Mouse (Mus musculus) regulatory T cell (primary cell): ENCODE data around the gene Defb26.

Experiments used
- in situ Hi-C: fragments of 300-600 bp; cut with MboI, MseI; formaldehyde crosslinking; loops from one replicate; pipeline ENCODE4 v1.15.1; 2025; ENCODE audit warnings: high pct_unique_total_duplicates

Defb26 gene

GRCm38 (mm10) chr2:152511592-152511991 lies at the start of gene Defb26:
Gene Defb26, minus strand, starts transcription at chr2:152511692.
- in situ Hi-C loops, result no loop called here

DNA sequence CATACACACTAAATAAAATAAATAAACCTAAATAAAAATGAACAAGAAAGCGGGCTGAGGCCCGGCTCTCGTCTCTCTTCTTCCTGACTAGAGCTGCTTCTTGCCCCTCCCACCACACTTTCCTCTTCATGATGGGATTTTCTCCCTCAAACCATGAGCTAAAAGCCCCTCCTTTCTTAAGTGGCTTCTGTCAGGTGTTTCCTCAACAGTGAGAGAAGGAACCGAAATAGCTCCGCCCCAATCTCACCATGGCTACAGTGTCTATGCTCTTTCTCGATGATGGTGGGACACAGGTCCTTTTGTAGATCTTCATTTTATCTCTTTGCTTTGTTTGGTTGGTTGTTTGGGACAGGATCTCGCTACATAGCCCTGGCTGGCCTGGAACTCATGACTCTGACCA lies 45.2 kb upstream of the Defb26 start:
- in situ Hi-C loops, result no loop called here

GRCm38 (mm10) chr2:152553774-152554423 lies 42.4 kb upstream of the Defb26 start:
- in situ Hi-C loops, result no loop called here

DNA sequence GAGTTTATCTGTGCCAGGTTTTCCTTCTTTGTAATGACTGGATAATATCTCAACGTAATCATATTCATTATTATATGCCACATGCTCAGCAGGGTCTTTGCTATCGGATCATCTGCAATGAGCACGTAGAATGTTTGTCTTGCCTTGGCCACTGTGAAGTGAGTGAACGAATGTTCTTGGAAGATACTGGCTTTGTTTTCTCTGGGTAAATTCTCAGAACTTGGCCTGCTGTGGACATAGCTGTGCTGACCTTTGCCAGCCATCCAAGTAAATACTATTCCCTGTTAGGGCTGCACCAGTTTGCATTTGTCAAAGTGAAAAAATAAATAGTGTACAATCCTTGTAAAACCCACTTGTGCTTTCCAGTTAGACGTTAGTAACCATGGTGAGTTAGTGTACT lies 36.6 kb upstream of the Defb26 start:
- in situ Hi-C loops, result no loop called here

DNA sequence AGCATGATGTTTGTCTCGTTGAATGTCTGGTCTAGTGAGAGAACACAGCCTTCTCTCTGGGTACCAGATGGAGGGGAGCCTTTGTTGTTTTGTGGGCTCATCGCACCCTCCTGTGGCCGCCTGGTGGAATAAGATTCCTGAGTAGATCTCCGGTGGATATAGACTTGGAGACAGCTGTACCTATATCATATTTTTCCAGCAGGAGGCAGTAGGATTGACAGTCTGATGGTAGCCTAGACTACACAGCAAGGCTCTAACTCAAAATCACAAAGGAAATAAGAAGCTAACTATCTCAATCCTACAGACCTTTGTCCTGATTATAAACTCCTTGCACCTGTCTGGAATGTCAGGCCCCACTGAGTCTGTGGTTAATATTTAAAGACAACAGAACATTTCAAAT lies 33.2 kb upstream of the Defb26 start:
- in situ Hi-C loops, result no loop called here

- in situ Hi-C loops, result no loop called here
Observed at GRCm38 (mm10) chr2:152543478-152543877, 32.0 kb upstream of the Defb26 start.

- in situ Hi-C loops, result no loop called here
Observed at GRCm38 (mm10) chr2:152542897-152543296, 31.4 kb upstream of the Defb26 start.

DNA sequence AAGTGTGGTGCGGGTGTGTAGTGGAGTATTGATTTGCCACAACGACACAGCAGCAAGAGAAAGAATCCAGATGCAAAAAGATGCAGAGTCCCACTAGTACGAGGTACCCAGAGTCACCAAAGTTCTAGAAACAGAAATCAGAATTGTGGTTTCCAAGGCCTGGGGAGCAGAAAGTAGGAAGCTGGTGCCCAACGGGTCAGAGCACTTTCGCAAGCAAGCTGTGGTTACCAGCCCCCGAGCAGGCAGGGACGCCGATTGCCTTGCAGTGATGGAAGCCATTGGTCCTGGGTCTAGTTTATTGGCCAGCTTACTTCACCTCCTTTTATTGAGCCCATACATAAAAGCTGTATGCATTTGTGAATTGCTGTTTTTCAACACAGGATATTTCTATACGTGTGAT lies 30.5 kb upstream of the Defb26 start:
- in situ Hi-C loops, result no loop called here

DNA sequence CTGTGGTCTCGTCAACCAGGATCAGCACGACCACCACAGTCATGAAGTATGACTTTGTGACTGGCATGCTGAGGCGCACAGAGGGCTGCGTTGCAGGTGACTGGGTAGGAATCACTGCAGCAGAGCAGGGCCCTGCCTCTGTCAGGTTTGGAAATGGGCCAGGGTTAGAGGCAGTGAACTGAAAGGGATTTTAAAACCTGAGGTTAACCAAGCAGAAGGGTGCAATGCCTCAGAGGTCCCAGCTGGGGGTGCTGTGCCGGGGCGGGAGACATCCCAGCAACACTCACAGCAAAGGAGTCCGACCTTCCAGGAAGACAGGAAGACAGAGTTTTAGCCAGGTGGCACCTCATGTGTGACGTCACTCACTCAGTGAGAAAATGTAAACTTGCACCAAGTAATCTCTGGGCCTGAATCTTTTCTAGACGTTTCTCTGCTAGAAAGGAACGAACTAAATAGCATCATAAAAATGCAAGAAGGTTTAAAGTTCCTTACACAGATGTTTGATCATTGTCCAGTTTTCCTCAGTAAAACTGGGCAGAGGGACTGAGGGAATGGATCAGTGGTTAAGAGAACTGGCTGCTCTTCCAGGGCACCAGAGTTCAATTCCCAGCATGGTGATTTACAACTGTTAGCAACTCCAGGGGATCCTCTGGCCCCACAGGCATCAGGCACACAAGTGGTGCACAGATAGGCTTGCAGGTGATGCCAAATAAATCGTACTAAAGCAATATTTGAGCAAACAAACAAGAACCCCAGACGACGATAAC lies 28.6 kb upstream of the Defb26 start, which contains the start of gene Defb29:
Gene Defb29, minus strand, starts transcription at position 155 of the 767 bp plus-strand sequence.
- in situ Hi-C loops, result no loop called here

DNA sequence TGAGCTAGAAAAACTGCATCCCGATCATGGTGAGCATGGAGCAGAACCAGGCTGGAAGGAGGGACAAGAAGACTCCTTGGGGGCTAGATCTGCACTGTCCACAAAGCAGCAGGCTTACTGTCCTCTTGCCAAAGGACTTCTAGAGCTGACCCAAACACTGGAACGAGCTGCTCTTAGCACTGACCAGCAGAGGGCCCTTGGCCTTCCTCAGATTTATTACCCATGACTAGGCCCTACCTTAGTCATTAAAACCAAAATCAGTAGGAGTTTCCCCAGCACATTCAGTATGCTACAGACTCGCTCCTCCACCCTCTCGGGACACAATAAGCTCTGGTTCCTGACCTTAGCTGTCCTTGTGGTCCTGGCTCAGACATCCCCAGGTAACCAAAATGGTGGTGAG lies 6.5 kb upstream of the Defb26 start, which contains the start of gene Defb28:
Gene Defb28, plus strand, starts transcription at position 275 of the 400 bp plus-strand sequence.
- in situ Hi-C loops, result no loop called here

GRCm38 (mm10) chr2:152516084-152516483 lies 4.6 kb upstream of the Defb26 start:
- in situ Hi-C loops, result no loop called here

DNA sequence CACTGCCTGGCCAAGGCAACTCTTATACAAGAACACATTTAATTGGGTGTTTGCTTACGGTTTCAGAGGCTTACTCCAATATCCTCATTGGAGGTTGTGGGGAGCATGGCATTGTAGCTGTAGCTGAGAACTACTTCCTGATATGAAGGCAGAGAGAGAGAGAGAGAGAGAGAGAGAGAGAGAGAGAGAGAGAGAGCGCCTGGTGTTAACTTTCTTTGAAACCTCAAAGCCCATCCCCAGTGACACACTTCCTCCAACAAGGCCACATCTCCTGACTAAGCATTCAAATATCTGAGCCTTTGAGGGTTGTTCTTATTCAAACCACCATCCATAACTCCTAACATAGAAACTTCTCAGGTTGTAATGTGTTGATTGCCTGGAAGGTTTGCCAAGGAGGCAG lies 7.5 kb downstream of the Defb26 start:
- in situ Hi-C loops, result no loop called here

DNA sequence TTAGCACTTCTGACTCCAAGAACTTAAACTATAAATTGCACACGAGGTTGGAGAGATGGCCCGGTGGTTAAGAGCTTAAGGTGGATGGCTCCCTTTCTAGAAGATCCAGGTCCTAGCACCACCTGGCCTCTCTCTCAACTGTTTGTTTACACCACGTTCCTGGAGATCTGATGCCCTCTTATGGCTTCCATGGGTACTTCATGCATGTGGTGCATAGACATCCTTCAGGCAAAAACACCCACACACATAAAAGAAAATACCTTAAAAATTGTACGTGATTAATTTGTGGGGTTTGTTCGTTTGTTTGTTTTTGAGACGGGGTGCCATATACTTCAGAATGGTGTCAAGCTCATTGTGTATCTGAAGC lies 10.6 kb downstream of the Defb26 start:
- in situ Hi-C loops, result no loop called here

- in situ Hi-C loops, result no loop called here
Observed at GRCm38 (mm10) chr2:152500204-152500862, 11.2 kb downstream of the Defb26 start.

DNA sequence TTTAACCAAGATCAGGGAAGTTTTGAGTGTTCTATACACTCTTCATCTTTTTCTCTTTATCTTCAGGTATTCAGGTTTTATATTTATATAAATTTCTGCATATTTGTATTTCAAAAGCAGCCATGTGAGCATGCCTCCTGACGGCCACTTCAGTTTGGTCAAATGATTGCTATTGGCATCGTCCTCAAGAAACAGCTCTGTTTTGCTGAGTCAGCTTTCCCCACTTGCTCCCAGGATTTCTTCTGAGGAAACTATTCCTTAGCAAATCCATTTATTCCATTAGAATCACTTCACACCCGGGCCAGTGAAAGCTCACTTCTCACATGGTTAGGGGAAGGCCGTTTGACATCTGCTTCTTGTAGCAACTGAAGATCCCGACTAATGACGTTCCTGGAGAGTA lies 13.5 kb downstream of the Defb26 start:
- in situ Hi-C loops, result no loop called here

DNA sequence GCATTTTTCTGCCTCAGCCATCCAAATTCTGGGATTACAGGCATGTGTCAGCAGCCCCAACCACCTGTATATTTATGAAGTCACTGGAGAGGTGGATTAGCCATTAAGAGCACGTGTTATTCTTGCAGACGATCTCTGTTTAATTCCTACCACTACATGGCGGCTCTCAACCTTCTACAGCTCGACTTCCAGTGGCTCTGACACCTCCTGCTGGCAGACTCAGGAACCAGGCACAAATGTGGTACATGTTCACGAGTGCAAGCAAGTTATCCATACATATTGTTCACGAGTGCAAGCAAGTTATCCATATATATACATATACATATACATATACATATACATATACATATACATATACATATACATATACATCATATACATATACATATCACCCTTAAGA lies 18.3 kb downstream of the Defb26 start:
- in situ Hi-C loops, result no loop called here

DNA sequence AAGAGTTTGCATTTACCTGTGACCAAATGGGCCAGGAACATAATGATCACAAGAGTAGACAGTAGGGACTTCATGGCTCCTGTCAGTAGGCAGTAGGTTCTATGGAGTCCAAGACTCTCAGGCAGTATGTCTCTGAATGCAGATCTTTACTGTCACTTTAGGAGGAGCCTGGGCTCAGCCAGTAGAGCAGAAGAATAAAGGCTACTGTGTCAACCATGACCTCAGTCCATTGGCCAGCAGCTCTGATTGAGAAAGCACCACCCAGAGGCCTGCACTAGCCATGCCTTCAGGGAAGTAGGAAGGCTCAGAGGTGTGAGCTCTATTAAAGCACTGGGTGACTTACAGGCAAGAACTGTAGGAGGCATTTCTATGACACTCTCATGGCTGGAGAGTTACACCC lies 21.5 kb downstream of the Defb26 start, which contains the start of gene Defb22:
Gene Defb22, minus strand, starts transcription at position 101 of the 400 bp plus-strand sequence.
- in situ Hi-C loops, result no loop called here

DNA sequence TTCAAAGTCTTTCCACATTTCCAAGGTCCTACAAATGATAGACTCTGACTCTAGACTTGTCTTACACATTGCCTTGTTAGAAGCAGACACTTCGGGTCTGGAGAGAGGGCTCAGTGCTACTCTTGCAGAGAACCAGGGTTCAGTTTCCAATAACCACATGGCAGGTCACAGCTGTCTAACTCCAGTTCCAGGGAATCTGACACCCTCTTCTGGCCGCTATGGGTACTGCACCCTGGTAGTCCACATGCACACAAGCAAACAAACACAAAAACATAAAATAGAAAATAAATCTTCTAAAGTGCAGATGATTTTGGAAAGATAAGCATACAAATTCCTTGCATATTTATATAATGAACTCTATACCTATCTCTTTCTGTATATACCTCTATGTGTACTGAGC lies 24.5 kb downstream of the Defb26 start:
- in situ Hi-C loops, result no loop called here

DNA sequence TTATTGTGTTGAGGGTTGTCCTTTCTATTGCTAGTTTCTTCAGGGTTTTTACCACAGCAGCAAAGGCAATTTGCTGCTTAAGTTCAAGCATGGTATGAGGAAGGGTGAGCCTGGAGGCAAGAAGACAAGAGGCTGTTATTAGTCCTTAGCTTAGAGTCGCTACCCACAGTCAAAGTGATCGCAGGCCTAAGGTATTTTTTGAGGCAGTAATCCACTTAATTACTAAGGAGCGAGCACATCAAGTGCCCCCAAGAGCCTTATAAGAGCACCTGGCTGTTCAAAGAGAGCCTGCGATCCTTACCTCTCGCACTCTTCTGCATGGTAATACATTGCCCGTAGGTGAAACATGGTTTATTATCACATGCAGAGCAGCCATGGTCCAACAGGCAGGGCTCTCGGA lies 29.8 kb downstream of the Defb26 start:
- in situ Hi-C loops, result no loop called here

- in situ Hi-C loops, result no loop called here
Observed at GRCm38 (mm10) chr2:152480881-152481280, 30.6 kb downstream of the Defb26 start.

GRCm38 (mm10) chr2:152476763-152477162 lies 34.7 kb downstream of the Defb26 start, which contains the start of gene Defb20:
Gene Defb20, plus strand, starts transcription at chr2:152477063.
- in situ Hi-C loops, result no loop called here

- in situ Hi-C loops, result no loop called here
Observed at GRCm38 (mm10) chr2:152472434-152472833, 39.1 kb downstream of the Defb26 start.

DNA sequence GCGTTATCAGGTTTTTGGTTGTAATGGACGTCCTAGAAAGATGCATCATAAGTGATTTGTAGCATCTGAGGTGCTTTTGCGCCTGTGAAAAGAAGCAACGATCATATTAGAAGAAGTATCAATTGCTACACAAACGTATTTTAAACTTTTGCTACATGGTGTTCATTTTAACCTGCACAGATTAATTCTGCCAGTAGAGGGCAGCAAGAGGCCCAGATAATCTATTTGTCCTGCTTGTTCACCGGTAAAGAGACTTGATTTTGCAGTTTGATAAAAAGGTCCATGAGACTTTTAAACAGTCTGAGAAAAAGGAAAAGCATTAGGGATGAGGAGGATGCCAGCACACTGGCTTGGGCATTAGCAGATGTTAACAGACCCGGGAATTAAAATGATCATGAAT lies 40.5 kb downstream of the Defb26 start:
- in situ Hi-C loops, result no loop called here
